Mouse (Mus musculus) midbrain, embryonic 15.5 days (tissue): ENCODE measurements at regions not wholly inside any gene's neighbourhood (a gene's known extent, or its start where the extent isn't known, plus 50 kb on each side); places are given as distances from the start of the nearest gene placed in this dataset.
A peak's percentile ranks its signal among the peaks of the same experiment; 100 is the strongest.

Source experiments
- ATAC-seq: fragments of 200-750 bp; cut with Nextera tagmentation; replicated peaks from 2 replicates; pipeline ENCODE4 v1.8.0; 2017; ENCODE audit warnings: moderate TSS enrichment
- H3K27ac ChIP-seq: fragments of 300-500 bp; sonication (generic); 2 replicates; pipeline ENCODE4 v1.5.1; 2015; ENCODE audit warnings: mild to moderate bottlenecking, inconsistent platforms
- H3K27me3 ChIP-seq: fragments of 300-500 bp; sonication (generic); replicated peaks from 2 replicates; pipeline ENCODE4 v1.6.1; 2015; ENCODE audit warnings: inconsistent platforms
- H3K36me3 ChIP-seq: fragments of 300-500 bp; sonication (generic); replicated peaks from 2 replicates; pipeline ENCODE4 v1.6.1; 2015; ENCODE audit warnings: inconsistent platforms
- H3K4me1 ChIP-seq: fragments of 300-500 bp; sonication (generic); 2 replicates; pipeline ENCODE4 v1.6.1; 2015; ENCODE audit warnings: inconsistent platforms
- H3K4me2 ChIP-seq: fragments of 300-500 bp; sonication (generic); 2 replicates; pipeline ENCODE4 v1.6.1; 2015; ENCODE audit warnings: inconsistent platforms, mild to moderate bottlenecking, moderate library complexity
- H3K4me3 ChIP-seq: fragments of 300-500 bp; sonication (generic); 2 replicates; pipeline ENCODE4 v1.5.1; 2015; ENCODE audit warnings: mild to moderate bottlenecking, inconsistent platforms
- H3K9ac ChIP-seq: fragments of 300-500 bp; sonication (generic); 2 replicates; pipeline ENCODE4 v1.6.1; 2015; ENCODE audit warnings: mild to moderate bottlenecking, inconsistent platforms
- H3K9me3 ChIP-seq: fragments of 300-500 bp; sonication (generic); 2 replicates; pipeline ENCODE4 v1.6.1; 2016; ENCODE audit warnings: inconsistent platforms
- WGBS: fragments of 180-500 bp; shearing (Covaris S2); methylation state at CpG from one replicate; pipeline ENCODE4 v1.1.7; 2015; ENCODE audit warnings: mixed read lengths; 5-methylcytosine and 5-hydroxymethylcytosine counted together

DNA sequence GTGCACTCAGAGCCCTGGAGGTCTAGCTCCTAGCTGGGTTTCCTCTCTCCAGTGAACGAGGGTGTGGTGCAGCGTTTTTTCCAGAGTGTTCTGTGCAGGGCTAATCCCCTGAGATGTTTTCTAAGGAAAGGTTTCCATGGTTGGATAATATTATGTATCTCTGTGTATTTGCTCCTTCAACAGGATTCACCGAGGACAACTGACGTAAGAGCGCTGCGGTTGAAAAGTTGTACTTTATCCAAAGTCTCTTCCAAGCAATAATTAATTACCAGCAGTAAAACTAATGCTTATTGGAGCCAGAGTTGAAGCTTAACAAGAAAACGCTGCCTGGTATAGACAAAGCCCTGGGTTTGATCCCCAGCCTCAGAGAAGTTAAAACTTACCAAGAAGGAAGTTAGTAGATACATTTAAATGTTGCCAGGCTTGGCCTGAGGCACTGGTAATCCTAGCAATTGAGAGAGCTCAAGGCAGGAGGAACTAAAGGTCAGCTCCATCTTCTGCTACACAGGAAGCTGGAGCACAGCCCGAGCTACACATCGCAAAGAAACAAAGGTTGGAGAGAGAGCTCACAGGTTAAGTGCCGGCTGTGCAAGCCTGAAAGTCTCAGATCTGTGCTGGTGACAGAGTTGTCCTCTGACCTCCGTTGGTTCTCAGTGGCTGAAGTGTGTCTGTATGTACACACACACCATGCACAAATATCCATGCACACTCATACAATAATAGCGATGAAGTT is 51.2 kb upstream of the Rap1b start:
- H3K9ac ChIP-seq = no peak overlapping the region
- H3K9me3 ChIP-seq = no peaks in the 10 kb centered on the region
- H3K4me2 ChIP-seq = no peak overlapping the region
- no peaks in the 10 kb centered on the region; the same call in 1 of the 2 replicates for H3K27me3 ChIP-seq
- H3K27ac ChIP-seq = no peak overlapping the region
- no peak overlapping the region for H3K4me3 ChIP-seq
- 76% methylated on average over 12 of the region's 12 CpGs for WGBS
- no peak for ATAC-seq
- no peaks in the 10 kb centered on the region for H3K36me3 ChIP-seq
- no peaks in the 10 kb centered on the region for H3K4me1 ChIP-seq

DNA sequence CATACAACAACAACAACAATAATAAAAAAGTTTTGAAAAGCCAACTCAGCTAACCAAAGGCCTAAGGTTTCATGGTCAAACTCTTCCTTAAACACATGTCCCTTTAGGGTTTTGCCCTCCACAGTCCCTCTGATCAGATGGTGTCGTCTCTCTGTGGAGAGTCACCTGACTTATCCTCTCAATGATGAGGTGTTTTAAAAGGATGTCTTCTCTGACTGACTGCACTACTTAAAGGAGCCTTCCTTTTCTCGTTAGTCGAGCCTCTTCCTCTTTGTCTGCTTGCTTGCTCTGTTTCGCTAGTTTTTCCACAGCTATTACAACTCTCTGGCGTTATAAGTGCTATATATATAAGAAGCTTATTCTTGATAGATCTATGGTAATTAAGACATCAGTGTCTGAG is 51.9 kb upstream of the Rap1b start:
- WGBS = 75% methylated on average over 5 of the region's 5 CpGs
- H3K4me1 ChIP-seq = no peaks in the 10 kb centered on the region
- H3K27me3 ChIP-seq = no peaks in the 10 kb centered on the region
- H3K4me3 ChIP-seq = no peak overlapping the region
- ATAC-seq = no peak
- no peak overlapping the region for H3K4me2 ChIP-seq
- no peak overlapping the region for H3K27ac ChIP-seq
- H3K9ac ChIP-seq = no peak overlapping the region
- no peaks in the 10 kb centered on the region for H3K36me3 ChIP-seq
- no peaks in the 10 kb centered on the region for H3K9me3 ChIP-seq

DNA sequence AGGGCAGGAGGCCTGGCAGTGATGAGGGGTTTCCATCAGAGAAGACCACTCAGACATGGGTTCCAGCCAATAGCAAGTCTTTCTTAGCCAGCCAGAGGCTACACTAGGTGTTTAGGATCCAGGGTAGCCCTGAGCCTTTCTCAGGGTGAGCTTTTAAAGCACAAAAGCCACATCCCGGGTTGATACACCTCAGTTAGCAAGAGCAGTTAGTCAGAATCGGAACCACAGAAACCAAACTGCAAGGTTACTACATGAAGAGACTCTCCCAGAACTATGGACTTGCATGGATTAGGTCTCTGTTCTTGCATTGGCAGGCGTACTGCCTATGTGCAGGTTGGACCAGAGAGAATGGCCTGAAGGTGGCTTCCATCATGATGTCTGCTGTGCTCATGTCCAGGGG is 52.6 kb upstream of the Rap1b start:
- no peaks in the 10 kb centered on the region for H3K4me1 ChIP-seq
- no peak for ATAC-seq
- H3K36me3 ChIP-seq = no peaks in the 10 kb centered on the region
- no peak overlapping the region for H3K27ac ChIP-seq
- H3K9ac ChIP-seq = no peak overlapping the region
- no peak overlapping the region for H3K4me2 ChIP-seq
- WGBS = 91% methylated on average over 3 of the region's 3 CpGs
- no peaks in the 10 kb centered on the region for H3K27me3 ChIP-seq
- H3K4me3 ChIP-seq = no peak overlapping the region
- H3K9me3 ChIP-seq = no peaks in the 10 kb centered on the region

DNA sequence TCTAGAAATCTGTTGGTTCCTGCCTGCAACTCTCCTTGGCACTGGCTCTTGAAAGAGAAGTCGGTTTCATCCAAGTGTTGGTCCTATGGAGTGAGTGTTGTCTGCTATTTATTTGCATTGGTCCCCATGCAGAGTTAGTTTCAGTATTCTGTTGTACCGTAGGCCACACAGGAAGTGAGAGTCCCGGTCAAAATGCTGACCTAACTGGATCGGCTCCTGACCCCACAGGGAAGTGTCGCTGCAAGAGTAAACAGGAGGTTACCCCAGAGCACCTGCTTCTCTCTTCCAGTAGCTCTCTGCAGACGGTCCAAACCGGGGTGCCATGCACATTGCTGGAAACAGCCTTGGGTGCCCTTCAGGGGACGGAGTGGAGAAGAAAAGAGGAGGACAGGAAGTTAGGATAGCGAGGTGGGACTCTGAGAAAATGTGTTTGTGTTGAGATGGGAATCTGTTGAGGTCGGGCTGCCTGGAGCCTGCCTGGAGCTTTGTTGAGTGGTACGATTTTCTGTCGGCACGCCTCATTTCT is 53.6 kb upstream of the Rap1b start:
- ATAC-seq = no peak
- Histone ChIP-seq H3K9ac (no peak overlapping the region), H3K27ac (no peak overlapping the region), H3K9me3 (no peaks in the 10 kb centered on the region), H3K4me3 (no peak overlapping the region), H3K4me2 (no peak overlapping the region), H3K36me3 (no peaks in the 10 kb centered on the region), H3K4me1 (no peaks in the 10 kb centered on the region), H3K27me3 (no peaks in the 10 kb centered on the region)
- WGBS = 75% methylated on average over 13 of the region's 13 CpGs

DNA sequence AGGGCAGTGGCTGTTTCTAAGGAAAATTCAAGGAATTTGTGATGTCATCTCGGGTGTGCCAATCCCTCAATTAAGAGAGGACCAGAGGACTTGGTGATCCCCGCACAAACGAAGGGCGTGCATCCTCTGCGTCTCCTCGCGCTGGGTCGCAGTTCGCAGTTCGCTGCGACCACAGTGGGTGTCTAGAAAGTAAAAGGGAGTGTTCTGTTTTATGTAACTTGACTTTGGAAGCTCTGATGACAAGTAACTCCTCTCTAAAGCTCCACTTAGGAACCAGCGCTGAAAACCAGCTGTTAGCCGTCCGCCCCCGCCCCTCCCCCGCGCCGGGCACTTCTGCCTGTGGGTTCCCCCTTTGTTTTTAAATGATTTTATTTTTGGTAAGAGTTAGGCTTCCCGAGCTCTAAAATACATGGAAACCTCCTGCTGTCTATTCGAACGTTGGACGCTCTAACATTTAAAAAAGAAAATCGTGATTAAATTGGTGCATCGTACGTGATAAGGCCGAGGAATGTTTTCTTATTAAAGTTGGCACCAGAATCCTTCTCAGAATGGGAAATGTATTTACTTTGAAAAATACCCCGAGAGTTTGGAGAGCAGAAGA is 59.9 kb upstream of the Rap1b start:
- H3K27ac ChIP-seq = no peak overlapping the region
- H3K27me3 ChIP-seq = no peaks in the 10 kb centered on the region
- H3K9me3 ChIP-seq = no peaks in the 10 kb centered on the region
- WGBS = 14% methylated on average over 27 of the region's 27 CpGs
- no peaks in the 10 kb centered on the region for H3K36me3 ChIP-seq
- peaks cover 16% of the 10 kb centered on the region for H3K4me1 ChIP-seq
- peak overlapping the region; percentile 37 for H3K4me3 ChIP-seq
- H3K9ac ChIP-seq = peak overlapping the region; percentile 18; the same call in 1 of the 2 replicates
- H3K4me2 ChIP-seq = peak overlapping the region; percentile 54
- ATAC-seq = no peak

DNA sequence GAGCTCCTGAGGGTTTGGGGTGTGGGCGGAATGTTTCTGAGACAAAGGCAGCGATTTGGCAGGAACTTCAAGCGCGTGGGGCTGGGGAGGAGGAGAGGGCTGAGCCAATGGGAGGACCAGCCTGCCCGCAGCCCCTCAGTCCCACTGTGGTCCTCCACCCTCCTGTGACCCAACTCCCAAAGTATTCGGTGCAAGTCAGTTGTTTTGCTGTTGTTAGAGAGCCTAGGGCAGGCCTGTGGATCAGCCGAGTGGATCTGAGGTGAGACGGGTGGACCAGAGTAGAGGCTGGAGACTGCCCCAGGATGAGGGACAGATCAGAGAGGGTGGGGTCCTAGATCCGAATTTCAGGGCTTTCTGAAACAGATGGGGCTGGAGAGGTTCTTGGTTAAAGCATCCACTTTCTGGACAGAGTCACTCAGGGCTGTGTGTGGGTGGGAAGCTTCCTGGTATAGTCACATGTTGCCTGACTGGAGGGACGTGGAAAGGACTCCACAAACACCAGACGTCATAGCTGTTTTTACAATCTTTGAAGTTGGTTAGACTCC is 60.5 kb upstream of the Rap1b start:
- 28% methylated on average over 11 of the region's 11 CpGs for WGBS
- Histone ChIP-seq H3K27me3 (no peaks in the 10 kb centered on the region), H3K27ac (no peak overlapping the region), H3K9me3 (no peaks in the 10 kb centered on the region), H3K4me2 (peak overlapping the region; percentile 54), H3K36me3 (no peaks in the 10 kb centered on the region), H3K9ac (no peak overlapping the region), H3K4me1 (peaks cover 16% of the 10 kb centered on the region), H3K4me3 (peak overlapping the region; percentile 37)
- peak; percentile 85 for ATAC-seq

DNA sequence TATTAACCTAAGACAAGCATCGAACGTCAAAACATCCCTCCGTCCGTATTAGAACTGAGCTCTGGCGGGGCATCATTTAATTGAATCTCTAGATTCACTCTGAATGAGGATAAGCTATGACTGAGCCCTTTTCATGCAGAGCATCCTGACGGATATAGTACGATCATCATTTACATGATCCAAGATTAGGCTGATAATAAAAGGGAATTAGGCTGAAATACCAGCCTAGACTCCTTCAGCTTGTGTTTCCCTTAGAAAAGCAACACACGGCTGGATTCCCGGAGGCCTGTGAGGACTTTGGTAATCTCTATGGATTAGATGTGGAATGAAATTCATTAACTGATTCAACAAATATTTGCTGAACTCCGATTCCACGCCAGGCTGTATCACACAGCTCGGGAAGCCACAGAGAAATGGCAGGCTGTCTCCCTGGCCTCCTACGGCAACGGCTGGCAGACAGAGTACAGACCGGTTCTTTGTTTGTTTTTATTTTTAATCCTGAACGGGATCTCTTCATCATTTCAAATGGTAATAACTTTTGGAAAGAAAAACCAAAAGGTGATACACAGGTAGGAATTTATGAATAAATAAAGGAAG is 62.3 kb upstream of the Rap1b start:
- WGBS = 30% methylated on average over 16 of the region's 16 CpGs
- Histone ChIP-seq H3K4me3 (no peak overlapping the region), H3K36me3 (no peaks in the 10 kb centered on the region), H3K4me2 (0 out of 2 replicates have a peak overlapping the region, but pooled peaks have one; percentile 3), H3K4me1 (peaks cover 16% of the 10 kb centered on the region), H3K9ac (no peak overlapping the region), H3K9me3 (no peaks in the 10 kb centered on the region), H3K27me3 (no peaks in the 10 kb centered on the region), H3K27ac (no peak overlapping the region)
- peak; percentile 64 for ATAC-seq

DNA sequence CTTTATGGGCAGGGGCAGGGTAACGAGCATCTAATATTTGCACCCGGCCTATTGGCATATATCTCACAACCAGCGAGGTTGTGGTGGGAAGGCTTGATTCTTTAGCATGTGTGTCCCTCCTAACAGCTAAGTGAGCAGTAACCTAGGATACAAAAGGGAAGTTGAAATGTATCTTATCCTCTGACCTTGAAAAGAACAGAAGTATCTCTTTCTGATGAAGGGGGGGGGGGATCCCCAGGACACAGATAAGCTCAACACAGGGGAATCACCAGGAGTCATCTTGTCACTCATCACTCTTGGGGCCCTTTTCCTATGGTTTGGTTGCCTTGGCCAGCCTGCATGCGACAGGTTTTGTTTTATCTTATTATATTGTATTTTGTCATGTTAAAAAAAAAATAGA is 63.3 kb upstream of the Rap1b start:
- no peak for ATAC-seq
- H3K36me3 ChIP-seq = no peaks in the 10 kb centered on the region
- WGBS = 75% methylated on average over 4 of the region's 4 CpGs
- no peak overlapping the region for H3K4me2 ChIP-seq
- H3K4me3 ChIP-seq = no peak overlapping the region
- no peak overlapping the region for H3K27ac ChIP-seq
- no peaks in the 10 kb centered on the region for H3K27me3 ChIP-seq
- no peaks in the 10 kb centered on the region for H3K9me3 ChIP-seq
- H3K4me1 ChIP-seq = peaks cover 16% of the 10 kb centered on the region
- H3K9ac ChIP-seq = no peak overlapping the region

DNA sequence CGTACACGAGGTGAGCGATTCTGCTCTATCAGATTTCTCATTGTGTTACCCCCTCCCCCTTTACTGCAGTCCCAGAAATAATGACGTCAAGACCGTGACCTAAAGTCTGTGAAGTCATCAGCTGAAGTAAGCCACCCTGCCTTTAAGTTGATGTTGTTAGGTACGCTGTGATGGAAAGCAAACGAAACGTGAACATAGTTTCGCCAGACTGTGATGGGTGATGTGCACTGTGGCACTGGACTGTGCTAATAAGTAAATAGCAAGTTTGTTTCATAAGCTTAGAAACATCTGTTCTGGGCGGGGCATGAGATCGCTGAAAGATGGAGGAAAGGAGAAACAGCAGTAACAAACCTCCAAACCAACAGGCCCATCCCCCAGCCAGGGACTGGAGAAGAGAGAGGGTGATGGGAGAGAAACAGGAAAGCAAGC is 64.0 kb upstream of the Rap1b start:
- H3K9ac ChIP-seq = no peak overlapping the region
- peaks cover 16% of the 10 kb centered on the region for H3K4me1 ChIP-seq
- H3K4me2 ChIP-seq = no peak overlapping the region
- no peak for ATAC-seq
- H3K27me3 ChIP-seq = no peaks in the 10 kb centered on the region
- no peak overlapping the region for H3K27ac ChIP-seq
- H3K36me3 ChIP-seq = no peaks in the 10 kb centered on the region
- H3K4me3 ChIP-seq = no peak overlapping the region
- WGBS = 70% methylated on average over 11 of the region's 11 CpGs
- no peaks in the 10 kb centered on the region for H3K9me3 ChIP-seq

DNA sequence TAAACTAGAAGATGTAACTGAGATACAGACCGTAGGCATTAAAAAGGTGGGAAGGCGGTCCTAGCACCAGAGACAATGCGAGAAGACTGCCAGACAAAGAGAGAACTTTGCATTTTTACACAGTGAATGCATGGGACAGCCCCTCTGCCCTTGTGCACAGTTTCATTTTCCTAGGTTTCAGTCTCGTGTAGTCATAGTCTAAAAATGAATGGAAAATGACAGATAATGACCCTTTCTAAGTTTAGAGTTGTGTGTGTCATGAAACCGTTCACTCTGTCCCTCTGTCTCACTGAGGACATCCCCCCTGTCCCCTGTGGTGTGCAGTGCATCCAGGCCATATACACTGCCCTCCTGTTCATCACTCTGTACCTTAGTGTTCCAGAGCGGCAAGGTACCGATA is 64.6 kb upstream of the Rap1b start:
- WGBS = 91% methylated on average over 7 of the region's 7 CpGs
- Histone ChIP-seq H3K9ac (no peak overlapping the region), H3K27me3 (no peaks in the 10 kb centered on the region), H3K4me3 (no peak overlapping the region), H3K27ac (no peak overlapping the region), H3K4me2 (no peak overlapping the region), H3K9me3 (no peaks in the 10 kb centered on the region), H3K36me3 (no peaks in the 10 kb centered on the region), H3K4me1 (peaks cover 14% of the 10 kb centered on the region)
- no peak for ATAC-seq

DNA sequence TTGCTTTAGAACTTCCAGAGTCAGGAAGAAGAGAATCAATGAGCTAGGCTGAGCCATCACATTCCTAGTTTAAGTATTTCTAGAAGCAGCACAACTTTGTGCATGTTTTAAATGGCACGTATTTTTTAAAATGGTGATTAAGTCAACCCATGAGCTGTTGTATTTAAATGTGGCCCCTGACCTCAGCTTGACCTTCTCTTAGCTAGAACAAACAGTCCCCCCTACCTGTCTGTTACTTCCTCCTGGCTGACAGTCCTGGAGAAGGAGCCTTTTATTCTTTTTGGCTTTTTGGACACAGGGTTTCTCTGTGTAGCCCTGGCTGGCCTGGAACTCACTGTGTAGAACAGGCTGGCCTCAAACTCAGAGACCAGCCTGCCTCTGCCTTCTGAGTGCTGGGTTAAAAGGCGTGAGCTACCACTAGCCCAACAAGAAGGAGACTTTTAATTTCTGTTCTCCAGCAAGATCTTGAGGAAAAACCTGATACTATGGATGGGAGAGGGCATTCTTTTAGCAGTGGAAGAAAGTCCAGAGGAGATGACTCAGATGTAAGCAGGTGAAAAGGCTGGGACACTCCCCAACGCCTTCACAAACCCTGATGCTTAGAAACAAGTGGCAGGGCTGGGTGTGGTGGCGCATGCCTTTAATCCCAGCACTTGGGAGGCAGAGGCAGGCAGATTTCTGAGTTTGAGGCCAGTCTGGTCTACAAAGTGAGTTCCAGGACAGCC is 69.3 kb upstream of the Rap1b start:
- Histone ChIP-seq H3K4me3 (no peak overlapping the region), H3K9me3 (no peaks in the 10 kb centered on the region), H3K27me3 (no peaks in the 10 kb centered on the region), H3K4me2 (no peak overlapping the region), H3K4me1 (no peaks in the 10 kb centered on the region), H3K27ac (no peak overlapping the region), H3K9ac (no peak overlapping the region), H3K36me3 (no peaks in the 10 kb centered on the region)
- no peak for ATAC-seq
- 86% methylated on average over 4 of the region's 4 CpGs for WGBS

DNA sequence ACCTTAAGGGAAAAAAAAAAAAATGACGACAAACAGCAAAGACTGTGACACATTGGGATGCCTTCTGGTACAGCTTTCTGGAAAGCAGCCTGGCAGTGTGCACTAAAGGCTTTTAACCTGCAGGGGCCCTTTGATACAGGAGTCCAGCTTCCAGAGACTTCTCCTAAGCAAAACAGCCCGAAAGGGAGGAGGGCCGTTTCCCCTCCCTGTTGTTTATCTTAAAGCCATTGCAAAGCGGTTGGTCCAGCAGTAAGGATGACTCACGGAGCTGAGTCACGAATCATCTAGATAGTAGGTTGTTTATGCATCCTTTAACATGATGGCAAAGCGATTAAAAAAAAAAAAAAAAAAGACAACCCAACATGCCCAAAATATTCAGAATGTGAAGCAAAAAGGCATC is 70.4 kb upstream of the Rap1b start:
- H3K27me3 ChIP-seq = no peaks in the 10 kb centered on the region
- WGBS = 71% methylated on average over 7 of the region's 7 CpGs
- H3K4me2 ChIP-seq = no peak overlapping the region
- H3K4me1 ChIP-seq = no peaks in the 10 kb centered on the region
- no peaks in the 10 kb centered on the region for H3K9me3 ChIP-seq
- H3K36me3 ChIP-seq = no peaks in the 10 kb centered on the region
- no peak for ATAC-seq
- H3K27ac ChIP-seq = no peak overlapping the region
- H3K4me3 ChIP-seq = no peak overlapping the region
- H3K9ac ChIP-seq = no peak overlapping the region
